Mouse (Mus musculus) erythroblast, embryonic 14.5 days (primary cell): ENCODE data around the gene Rpl10a.

ENCODE experiments used
- GATA1 ChIP-seq: IDR thresholded peaks from 2 replicates; pipeline ENCODE4 v1.6.1; 2012; ENCODE audit warnings: low read length, inconsistent platforms, mixed read lengths
- TAL1 ChIP-seq: IDR thresholded peaks from 3 replicates; pipeline ENCODE4 v1.6.1; 2012; ENCODE audit warnings: low read length, inconsistent platforms, mixed read lengths

DNA sequence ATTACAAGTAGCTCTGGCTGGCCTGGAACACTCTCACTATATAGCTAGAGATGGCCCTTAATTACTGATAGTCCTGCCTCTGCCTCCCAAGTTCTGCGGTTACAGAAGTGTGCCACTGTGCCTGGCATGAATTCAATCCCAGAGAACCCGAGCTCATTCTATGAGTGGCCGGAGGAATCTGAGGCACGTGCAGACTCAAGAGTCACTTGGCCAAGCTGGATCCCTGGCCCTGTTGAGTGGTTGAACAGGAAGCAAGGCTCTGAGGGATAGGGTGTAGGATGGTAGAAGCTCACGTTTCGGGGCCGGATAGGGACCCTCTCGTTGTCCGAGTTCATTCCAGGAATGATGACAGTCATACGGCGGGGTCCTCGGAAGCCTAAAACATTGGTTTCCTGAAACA, 27.6 kb downstream of the Rpl10a start:
- no peak for TF ChIP-seq TAL1
- TF ChIP-seq GATA1: no peak
